Mouse (Mus musculus): ENCODE data around the gene Zfp287.

Gene Zfp287

DNA sequence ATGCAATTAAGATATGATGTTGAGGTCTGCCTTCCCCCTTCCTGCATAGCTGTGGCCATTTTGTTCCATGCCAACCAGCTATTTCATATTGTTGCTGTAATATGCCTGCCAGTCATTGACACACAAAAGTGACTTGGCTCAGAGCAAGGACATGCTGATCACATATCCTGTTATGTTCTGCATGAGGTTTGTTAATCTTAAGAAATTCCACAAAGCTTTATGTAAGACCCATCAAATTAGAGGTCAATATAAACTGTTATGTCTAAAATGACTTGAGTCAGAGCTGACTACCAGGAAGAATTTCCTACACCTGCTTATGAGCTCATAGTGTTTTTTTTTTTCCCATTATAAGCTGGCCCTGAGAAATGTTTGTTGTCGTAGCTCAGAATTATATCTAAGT, 30.5 kb downstream of the Zfp287 start:
- no peak for DNase-seq (ENCODE audit: low spot score in 2 of 2)

DNA sequence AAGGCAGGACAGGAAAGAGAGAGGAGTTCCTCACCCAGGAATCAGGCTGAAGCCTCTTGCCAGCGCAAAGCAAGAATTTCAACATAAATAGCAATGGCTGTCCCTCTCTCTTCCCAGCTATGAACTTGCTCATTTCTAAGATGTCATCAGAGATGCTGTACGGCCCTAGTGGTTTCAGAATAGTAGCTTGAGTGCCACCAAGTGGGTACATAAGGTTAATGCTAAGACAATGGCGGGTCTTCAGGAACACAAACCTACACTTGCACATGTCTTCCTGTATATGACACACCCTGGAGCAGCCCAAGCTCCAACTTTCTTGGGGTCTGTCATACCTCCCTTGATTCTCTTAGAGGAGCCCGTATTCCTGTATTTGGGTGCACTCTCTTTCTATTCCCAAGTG, 32.0 kb downstream of the Zfp287 start:
- peak in 1 of 2 experiments; percentile 15 for DNase-seq (ENCODE audit: low spot score in 2 of 2)

DNA sequence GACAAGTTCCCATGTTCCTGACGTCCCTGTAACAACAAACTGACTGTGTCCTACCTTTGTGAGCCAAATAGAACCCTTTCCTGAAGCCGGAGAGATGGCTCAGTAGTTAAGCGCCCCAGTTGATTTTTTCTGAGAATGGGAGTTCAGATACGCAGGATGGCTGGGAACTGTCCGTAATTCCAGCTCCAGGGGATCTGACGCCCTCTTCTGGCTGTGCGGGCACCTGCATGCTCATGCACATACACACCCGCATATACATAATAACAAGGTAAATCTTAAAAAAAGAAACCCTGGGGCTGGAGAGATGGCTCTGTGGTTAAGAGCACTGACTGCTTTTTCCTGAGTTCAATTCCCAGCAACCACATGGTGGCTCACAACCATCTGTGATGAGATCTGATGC, 36.6 kb downstream of the Zfp287 start:
- DNase-seq (ENCODE audit: low spot score in 2 of 2) = no peak

DNA sequence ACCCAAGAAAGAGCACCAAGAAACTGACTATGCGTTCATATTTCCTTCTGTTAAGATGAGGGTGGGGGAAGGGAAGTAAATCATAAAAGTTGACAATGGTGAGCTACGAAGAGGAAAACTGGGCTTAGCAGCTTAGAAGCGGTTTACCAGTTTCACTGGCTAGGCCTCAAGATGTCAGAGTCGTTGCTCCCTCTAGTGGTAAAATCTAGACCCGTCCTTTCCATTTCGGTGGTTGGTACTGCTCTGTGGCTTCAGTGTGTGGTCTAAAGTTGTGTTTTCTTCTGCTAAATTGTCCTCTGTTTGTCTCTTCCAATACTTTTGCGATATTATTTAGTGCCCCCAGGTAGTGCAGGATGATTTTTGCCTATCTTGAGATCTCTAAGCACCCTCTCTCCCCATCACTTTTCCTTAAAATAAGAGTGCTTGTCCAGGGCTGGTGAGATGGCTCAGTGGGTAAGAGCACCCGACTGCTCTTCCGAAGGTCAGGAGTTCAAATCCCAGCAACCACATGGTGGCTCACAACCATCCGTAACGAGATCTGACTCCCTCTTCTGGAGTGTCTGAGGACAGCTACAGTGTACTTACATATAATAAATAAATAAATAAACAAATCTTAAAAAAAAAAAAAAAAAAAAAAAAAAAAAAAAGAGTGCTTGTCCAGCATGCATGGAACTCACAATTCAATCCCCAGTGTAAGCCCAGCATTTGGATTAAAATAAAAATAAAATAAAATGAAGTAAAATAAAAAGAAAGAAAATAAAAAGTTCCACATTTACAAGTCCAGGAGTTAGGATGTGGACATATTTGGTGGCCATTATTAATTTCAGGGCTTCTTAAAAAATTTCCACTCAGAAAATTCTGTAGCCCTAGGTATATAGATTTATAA, 38.2 kb downstream of the Zfp287 start:
- peak; percentile 18 to 63 for DNase-seq (ENCODE audit: low spot score in 2 of 2)

DNA sequence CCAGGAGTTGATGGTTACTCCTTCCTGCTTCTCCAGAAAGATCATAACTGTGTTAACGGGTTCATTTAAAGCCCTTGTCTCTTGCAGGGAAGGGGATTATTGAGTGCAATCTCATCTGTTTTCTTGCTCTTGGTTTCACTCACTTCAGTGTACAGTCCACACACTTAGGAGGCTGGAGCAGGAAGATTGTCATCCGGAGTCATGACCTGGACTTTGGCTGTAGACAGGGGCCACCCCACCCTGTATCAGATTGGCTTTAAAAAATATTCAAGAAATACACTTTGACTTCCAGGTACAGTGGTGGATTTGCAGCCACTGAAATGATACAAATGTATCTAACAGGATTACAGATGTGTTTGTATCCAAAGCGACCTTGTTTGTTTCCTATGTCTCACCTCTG, 40.1 kb downstream of the Zfp287 start:
- no peak for DNase-seq (ENCODE audit: low spot score in 2 of 2)

DNA sequence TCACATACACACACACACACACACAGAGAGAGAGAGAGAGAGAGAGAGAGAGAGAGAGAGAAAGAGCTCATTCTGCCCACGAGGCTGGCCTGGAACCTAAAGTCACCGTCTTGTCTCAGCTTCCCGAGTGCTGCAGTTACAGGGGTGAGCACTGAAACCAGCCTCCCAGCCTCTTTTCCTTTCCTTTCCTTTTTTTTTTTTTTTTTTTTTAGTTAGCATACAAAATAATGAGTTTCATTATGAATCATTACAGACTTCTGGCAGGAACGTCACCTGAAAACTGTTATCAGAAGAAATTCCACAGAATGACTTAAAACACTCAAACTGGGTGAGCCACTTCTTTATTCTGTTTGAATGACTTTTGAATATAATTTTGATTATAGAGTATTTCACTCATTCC, 51.8 kb downstream of the Zfp287 start:
- no peak for DNase-seq (ENCODE audit: low spot score in 2 of 2)

DNA sequence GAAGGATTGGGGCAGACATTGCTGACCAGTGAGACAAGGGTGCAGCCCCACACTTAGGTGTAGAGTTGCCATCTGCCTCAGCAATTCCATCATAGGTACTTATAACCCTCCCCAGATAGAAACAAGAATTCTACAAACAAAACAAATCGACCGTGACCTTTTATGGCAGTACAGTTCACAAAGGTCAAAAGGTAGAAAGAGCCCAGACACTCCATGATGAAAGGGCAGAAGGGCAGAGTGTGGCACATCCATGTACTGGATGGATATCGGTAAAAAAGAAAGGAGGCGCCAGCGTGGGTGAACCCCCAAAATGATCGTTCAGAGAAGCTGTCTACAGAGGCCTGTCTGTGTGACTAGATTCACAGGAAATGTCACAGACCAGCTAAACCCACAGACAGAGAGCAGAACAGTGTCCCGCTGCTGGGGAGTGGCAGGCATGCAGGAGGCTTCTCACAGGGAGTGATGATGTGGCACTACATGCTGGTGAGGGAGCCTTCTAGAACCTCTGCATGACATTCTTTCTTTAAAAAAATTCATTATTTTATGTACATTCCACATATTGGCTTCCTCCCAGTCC, 52.8 kb downstream of the Zfp287 start:
- DNase-seq (ENCODE audit: low spot score in 2 of 2) = no peak

DNA sequence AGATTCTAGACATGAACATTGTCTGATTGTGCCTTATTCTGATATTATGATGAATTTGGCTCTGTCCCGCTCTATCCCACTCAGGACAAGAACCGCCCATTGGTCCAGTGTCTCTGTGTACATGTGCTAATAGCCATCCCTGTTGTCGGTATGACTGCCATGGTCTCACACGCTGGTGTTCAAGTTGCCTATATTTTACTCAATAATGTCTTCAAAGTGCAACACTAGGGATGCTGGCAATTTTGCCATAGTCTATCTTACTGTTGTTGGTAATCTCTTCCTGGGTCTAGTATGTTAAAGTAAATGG, 55.5 kb downstream of the Zfp287 start:
- no peak for DNase-seq (ENCODE audit: low spot score in 2 of 2)

DNA sequence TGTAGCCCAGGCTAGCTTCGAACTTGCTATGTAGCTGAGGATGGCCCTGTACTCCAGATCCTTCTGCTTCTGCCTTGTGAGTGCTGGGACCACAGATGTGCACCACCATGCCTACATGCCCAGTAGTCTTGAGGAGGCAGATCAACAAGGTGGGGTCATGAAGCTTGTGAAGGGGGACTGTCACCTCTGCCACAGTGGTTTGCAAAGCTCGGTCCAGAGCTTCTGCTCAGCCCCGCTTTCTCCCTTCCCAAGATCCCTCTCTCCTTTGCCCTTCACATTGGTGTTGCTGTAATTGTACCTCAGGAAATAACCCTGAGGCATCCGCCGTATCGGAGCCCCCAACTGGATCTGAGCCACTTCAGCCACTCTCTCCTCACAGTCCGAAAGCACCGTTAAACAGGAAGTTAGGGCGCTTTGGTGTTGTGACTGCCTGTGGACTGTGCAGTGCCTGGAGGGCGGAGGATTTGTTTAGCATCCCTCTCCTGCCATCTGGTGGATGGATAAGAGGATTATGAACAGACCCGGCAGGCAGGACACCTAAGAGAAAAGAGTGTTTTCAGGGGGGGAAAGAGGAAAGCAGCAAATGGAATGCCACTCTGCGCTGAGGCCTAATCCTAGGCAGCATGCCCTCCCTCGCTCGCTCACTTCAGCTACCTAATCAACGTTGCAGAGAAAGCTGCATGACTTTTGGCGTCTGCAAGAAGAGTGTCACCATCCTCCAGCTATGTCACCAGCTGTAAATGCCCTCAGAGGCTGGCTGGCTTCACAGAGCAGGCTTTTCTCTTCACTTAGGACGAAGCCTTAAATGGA, 56.0 kb downstream of the Zfp287 start:
- DNase-seq (ENCODE audit: low spot score in 2 of 2) = peak; percentile 33 to 70

DNA sequence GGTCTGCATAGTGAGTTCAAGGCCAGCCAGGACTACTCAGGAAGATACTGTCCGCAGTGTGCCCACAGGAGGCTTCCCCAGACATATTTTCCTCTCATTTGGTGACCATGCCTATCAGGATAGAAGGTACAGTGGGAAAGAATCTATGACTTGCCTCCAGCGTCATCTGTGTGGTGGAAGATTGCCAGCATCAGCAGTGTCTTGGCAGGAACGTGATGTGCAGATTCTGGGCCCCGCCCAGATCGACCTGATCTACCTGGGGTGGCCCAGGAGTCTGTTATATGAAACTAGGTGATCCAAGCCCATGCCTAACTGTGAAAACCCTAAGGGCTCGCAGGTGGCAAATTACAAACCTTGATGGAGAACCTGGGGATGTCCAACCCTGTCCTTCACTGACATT, 61.7 kb downstream of the Zfp287 start:
- no peak for DNase-seq (ENCODE audit: low spot score in 2 of 2)

DNA sequence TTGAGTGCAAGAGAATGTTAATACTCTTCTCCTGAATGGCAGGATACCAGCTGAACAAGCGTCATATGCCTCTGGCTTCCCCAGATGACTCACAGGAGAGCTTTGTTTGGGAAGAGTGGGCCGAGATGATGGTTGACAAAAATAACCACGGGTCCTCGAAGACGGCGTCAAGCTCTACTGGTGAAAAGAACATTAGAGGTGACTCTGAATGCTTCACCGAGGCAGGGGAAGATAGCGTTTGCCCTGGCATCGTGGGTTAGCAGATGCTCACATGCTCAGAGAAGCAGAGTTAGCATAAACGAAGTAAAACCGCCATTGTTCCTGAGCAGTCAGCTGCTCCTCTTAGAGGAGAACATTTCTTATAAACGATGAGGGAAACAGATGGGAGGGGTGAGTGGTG, 62.2 kb downstream of the Zfp287 start:
- no peak for DNase-seq (ENCODE audit: low spot score in 2 of 2)

DNA sequence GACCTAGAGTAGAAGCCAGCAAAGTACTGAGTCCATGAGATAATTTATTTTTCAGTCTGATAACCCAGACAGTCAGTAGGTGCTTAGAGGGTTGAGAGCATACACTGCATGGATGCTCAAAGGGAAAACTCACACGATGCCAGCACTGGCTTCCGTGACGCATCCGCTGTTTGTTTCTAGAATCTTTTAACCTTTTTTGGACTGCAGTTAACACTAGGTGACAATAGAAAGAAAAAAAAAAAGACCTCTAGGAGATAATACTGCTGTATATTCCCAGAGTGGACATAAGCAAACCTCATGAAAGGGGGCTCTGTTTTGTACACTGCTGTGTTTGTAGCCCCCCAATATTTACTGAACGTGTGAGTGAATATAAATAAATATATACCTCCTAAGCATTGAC, 62.7 kb downstream of the Zfp287 start:
- no peak for DNase-seq (ENCODE audit: low spot score in 2 of 2)

DNA sequence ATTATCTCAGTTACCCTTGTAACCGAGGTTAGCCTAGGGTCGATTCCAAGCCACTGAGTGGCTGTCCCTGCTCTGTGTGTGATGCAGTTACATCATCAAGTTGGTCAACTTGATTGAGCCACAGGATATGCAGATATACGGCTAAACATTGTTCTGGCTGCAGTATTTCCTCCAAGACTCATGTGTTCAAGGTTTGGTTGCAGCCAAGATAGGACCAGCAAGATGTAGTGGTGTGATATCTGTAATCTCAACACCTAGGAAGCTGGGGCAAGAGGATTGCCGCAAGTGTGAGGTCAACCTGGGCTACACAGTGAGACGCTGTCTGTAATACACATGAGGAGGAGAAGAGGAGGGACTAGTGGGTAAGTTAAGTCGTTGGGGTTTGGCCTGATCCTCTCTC, 67.5 kb downstream of the Zfp287 start:
- no peak for DNase-seq (ENCODE audit: low spot score in 2 of 2)

DNA sequence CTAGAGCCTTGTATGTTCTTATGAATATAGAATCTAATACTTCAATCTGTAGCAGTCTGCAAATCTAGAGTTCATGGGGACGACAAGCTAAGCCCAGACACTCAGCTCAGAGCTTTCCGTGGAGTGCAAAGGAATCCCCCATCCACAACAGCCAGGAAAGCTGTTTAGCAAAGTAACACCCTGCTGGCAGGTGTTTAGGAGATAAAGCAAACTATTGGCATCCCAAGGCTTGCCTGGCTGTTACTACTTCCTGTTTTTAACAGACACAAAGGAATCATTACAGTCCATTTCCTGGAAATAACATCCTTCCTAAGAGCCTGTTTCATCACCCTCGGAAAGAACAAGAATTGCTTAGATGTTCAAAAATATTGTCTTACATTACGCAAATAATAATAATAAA, 70.8 kb downstream of the Zfp287 start:
- DNase-seq (ENCODE audit: low spot score in 2 of 2) = no peak

DNA sequence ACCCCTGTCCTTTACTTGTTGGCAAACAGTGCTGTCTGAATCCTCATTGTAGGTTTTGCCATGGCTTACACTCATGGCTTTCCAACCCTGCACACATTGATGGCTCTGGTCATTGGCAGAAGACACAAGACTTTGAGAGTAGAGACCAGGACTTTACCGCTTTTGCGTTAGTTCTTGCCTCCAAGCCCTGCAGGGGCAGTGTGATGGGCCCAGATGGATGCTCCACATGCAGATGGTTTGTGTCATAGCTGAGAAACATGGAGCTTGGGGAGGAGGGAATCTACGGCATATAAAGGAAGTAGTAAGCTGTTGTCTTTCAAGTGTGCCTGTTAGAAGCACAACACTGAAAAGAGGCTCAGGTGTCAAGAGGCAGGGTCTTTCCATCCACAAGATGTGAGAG, 79.6 kb downstream of the Zfp287 start:
- no peak for DNase-seq (ENCODE audit: low spot score in 2 of 2)

DNA sequence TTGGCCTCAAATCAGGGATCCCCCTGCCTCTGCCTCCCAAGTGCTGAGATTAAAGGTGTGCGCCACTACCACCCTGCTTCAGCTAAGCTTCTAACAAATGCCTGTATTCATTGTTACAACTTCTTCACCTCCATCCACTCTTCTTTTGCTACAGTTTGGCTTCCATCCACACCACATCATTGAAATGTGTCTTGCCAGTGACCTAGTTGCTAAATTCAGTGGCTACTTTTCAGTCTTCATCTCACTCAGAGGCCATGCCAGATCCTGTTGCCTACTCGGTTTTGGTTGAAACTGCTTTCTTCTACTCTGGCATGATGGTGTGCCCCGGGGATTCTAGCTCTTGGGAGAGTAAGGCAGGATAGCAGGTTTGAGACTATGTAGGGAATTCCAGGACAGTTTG, 80.1 kb downstream of the Zfp287 start:
- no peak for DNase-seq (ENCODE audit: low spot score in 2 of 2)
